In the genomic region with DNA sequence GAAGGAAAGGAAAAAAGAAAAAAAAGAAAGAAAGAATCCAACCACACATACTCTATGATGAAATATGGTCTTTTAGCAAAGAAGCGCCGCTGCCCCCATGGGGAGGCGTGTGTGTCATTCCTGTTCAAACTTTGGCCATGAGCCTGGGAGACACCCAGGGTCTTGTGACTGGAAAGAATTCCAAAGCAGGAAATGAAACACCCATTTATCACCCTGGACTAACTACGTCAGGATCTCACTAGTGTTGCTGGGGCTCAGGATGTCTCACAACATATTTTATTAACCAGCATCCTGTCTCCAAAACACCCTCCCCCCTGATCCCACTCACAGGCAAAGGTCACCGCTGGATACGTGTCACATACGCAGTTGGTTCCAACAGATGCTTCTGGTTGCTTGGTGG, we compare ENCODE assay signal across 10 mouse cellular contexts. TPM values are rescaled to one million over a fixed set of nuclear protein-coding genes. Genes with fewer than 3 reads are reported as not detected.
DNase-seq lines count a peak whose midpoint lies in the region; ATAC-seq and TF ChIP-seq lines count a peak whose summit lies in the region.
"Had no signal": no experiment of that assay in that cellular context is flagged by ENCODE, and none has a peak within 500 bp of the region (broad histone marks: within the 10 kb centered on the region; RNA-seq: fewer than 3 reads in every experiment).

No protein-coding gene starts in this region.

- TF ChIP-seq CTCF in spleen, adult 2 months (IDR thresholded peaks at IDR 0.05; ENCODE audit: extremely low read depth, insufficient read depth, insufficient read length, insufficient replicate concordance) = no peak

- peaks cover 34% of the 10 kb centered on the region; the same call in 1 of the 2 replicates for H3K4me1 ChIP-seq in spleen, adult 2 months (ENCODE audit: control insufficient read depth, insufficient read depth, insufficient read length)
- peaks cover 30% of the 10 kb centered on the region for H3K4me1 ChIP-seq in limb, embryonic 14.5 days (ENCODE audit: control insufficient read depth, insufficient read depth, low read length)

- H3K9me3 ChIP-seq in limb, embryonic 14.5 days (ENCODE audit: control insufficient read depth, low read length) = no peaks in the 10 kb centered on the region

- no peak overlapping the region for H3K9ac ChIP-seq in limb, embryonic 14.5 days (ENCODE audit: low read depth, low read length, severe bottlenecking)
- H3K9ac ChIP-seq: liver, embryonic 14.5 days had no signal

- peak overlapping the region; percentile 93 for H3K27ac ChIP-seq in spleen, adult 2 months (ENCODE audit: insufficient read depth, low read length)
- H3K27ac ChIP-seq in limb, embryonic 14.5 days (replicated peaks; ENCODE audit: low read depth, low read length) = 0 out of 2 replicates have a peak overlapping the region, but pooled peaks have one; percentile 27
- H3K27ac ChIP-seq: liver, embryonic 14.5 days had no signal

- no peak for DNase-seq in spleen, adult 2 months (ENCODE audit: low read depth in 1 of 2, low spot score in 2 of 2)
- DNase-seq in spleen, adult 18-20 months = no peak
- peak; percentile 64 for DNase-seq in heart, postnatal 4 days
- DNase-seq in limb, embryonic 14.5 days (ENCODE audit: low spot score) = peak; percentile 69
- DNase-seq in thymus, adult 18-20 months = no peak
- no peak for DNase-seq in spleen, postnatal 36 days (ENCODE audit: low spot score in 2 of 2)
- DNase-seq: gastrocnemius, postnatal 10 days had no signal

- TF ChIP-seq POLR2A in spleen, adult 2 months (IDR thresholded peaks at IDR 0.05; ENCODE audit: low read depth, low read length) = no peak
- no peak for TF ChIP-seq POLR2A in limb, embryonic 14.5 days (IDR thresholded peaks at IDR 0.05; ENCODE audit: borderline replicate concordance, extremely low read depth, insufficient read depth, insufficient read length)

- H3K36me3 ChIP-seq in spleen, adult 2 months (ENCODE audit: control insufficient read depth, insufficient read depth, low read length) = no peaks in the 10 kb centered on the region
- no peaks in the 10 kb centered on the region for H3K36me3 ChIP-seq in limb, embryonic 14.5 days (ENCODE audit: control insufficient read depth, insufficient read depth, low read length)

- H3K27me3 ChIP-seq in spleen, adult 2 months (ENCODE audit: control insufficient read depth, insufficient read depth, low read length) = no peaks in the 10 kb centered on the region
- H3K27me3 ChIP-seq in limb, embryonic 14.5 days (ENCODE audit: control insufficient read depth, insufficient read depth, low read length) = no peaks in the 10 kb centered on the region

- WGBS in spleen, adult 2 months = 76% methylated on average over 7 of the region's 7 CpGs
- 46% methylated on average over 7 of the region's 7 CpGs for WGBS in limb, embryonic 14.5 days

- peak; percentile 54; the same call in 1 of the 2 replicates for ATAC-seq in limb, embryonic 14.5 days (ENCODE audit: low FRiP score, low read depth)
- ATAC-seq in megakaryocyte, adult 5-6 weeks (ENCODE audit: poor library complexity, severe bottlenecking) = no peak
- ATAC-seq in erythroblast, adult 5-6 weeks (replicated peaks; ENCODE audit: low FRiP score, poor library complexity, severe bottlenecking) = no peak

- H3K4me2 ChIP-seq in limb, embryonic 14.5 days (replicated peaks; ENCODE audit: low read depth, low read length, severe bottlenecking) = no peak overlapping the region

- H3K4me3 ChIP-seq in spleen, adult 2 months (ENCODE audit: extremely low read depth, insufficient read depth, insufficient read length) = no peak overlapping the region
- H3K4me3 ChIP-seq in limb, embryonic 14.5 days (replicated peaks; ENCODE audit: low read length) = no peak overlapping the region

RNA-seq across cellular contexts. Expression of a gene that starts 21.3 kb away (rescaled TPM):
- polyA plus RNA-seq in spleen, adult 2 months (2012; rRNA removed) = 0.13 and 0.32 TPM in 2 replicates
- total RNA-seq in heart, postnatal 4 days (2021) = 1 to 10 TPM; 1.5 to 1.8 TPM
- polyA plus RNA-seq in limb, embryonic 14.5 days (2012; rRNA removed) = 1.2 and 1.6 TPM in 2 replicates
- 0.87 and 1.4 TPM in 2 replicates for polyA plus RNA-seq in limb, embryonic 14.5 days (2014; fragmentation: Nextera tagmentation; extraction: Ambion mirVana)
- total RNA-seq in megakaryocyte, adult 5-6 weeks (2015) = not detected in 2 replicates
- total RNA-seq in megakaryocyte, adult 5-6 weeks (2017) = not detected in 2 replicates
- total RNA-seq in erythroblast, adult 5-6 weeks (2015; ENCODE audit: low replicate concordance) = not detected in 2 replicates
- total RNA-seq in erythroblast, adult 5-6 weeks (2017; ENCODE audit: low replicate concordance) = not detected in 2 replicates

RNA-seq across cellular contexts. Expression of a gene that starts 31.8 kb away (rescaled TPM):
- polyA plus RNA-seq in spleen, adult 2 months (2012; rRNA removed) = 23.0 and 24.5 TPM in 2 replicates
- 10 to 100 TPM; 68.9 to 69.7 TPM for total RNA-seq in heart, postnatal 4 days (2021)
- 71.3 and 79.9 TPM in 2 replicates for polyA plus RNA-seq in limb, embryonic 14.5 days (2012; rRNA removed)
- 132 and 134 TPM in 2 replicates for polyA plus RNA-seq in limb, embryonic 14.5 days (2014; fragmentation: Nextera tagmentation; extraction: Ambion mirVana)
- total RNA-seq in megakaryocyte, adult 5-6 weeks (2015) = 159 and 168 TPM in 2 replicates
- 75.9 and 92.0 TPM in 2 replicates for total RNA-seq in megakaryocyte, adult 5-6 weeks (2017)
- total RNA-seq in erythroblast, adult 5-6 weeks (2015; ENCODE audit: low replicate concordance) = 63.7 and 66.9 TPM in 2 replicates
- total RNA-seq in erythroblast, adult 5-6 weeks (2017; ENCODE audit: low replicate concordance) = 18.0 and 37.7 TPM in 2 replicates

RNA-seq across cellular contexts. Expression of a gene that starts 32.5 kb away (rescaled TPM):
- not detected in 2 replicates for polyA plus RNA-seq in spleen, adult 2 months (2012; rRNA removed)
- total RNA-seq in heart, postnatal 4 days (2021) = not detected
- polyA plus RNA-seq in limb, embryonic 14.5 days (2012; rRNA removed) = 0.05 and 0.08 TPM in 2 replicates
- 0.11 TPM in 2 replicates for polyA plus RNA-seq in limb, embryonic 14.5 days (2014; fragmentation: Nextera tagmentation; extraction: Ambion mirVana)
- 0.18 and 0.32 TPM in 2 replicates for total RNA-seq in megakaryocyte, adult 5-6 weeks (2015)
- not detected in 2 replicates for total RNA-seq in megakaryocyte, adult 5-6 weeks (2017)
- total RNA-seq in erythroblast, adult 5-6 weeks (2015; ENCODE audit: low replicate concordance) = not detected in 2 replicates
- total RNA-seq in erythroblast, adult 5-6 weeks (2017; ENCODE audit: low replicate concordance) = not detected in 2 replicates
- total RNA-seq: gastrocnemius, postnatal 10 days had no signal

RNA-seq across cellular contexts. Expression of a gene that starts 32.5 kb away (rescaled TPM):
- 16.9 and 21.1 TPM in 2 replicates for polyA plus RNA-seq in spleen, adult 2 months (2012; rRNA removed)
- 10 to 100 TPM; 21.6 TPM for total RNA-seq in heart, postnatal 4 days (2021)
- polyA plus RNA-seq in limb, embryonic 14.5 days (2012; rRNA removed) = 14.4 and 16.5 TPM in 2 replicates
- 17.1 and 18.4 TPM in 2 replicates for polyA plus RNA-seq in limb, embryonic 14.5 days (2014; fragmentation: Nextera tagmentation; extraction: Ambion mirVana)
- total RNA-seq in megakaryocyte, adult 5-6 weeks (2015) = 14.8 and 18.9 TPM in 2 replicates
- total RNA-seq in megakaryocyte, adult 5-6 weeks (2017) = 28.4 and 28.9 TPM in 2 replicates
- total RNA-seq in erythroblast, adult 5-6 weeks (2015; ENCODE audit: low replicate concordance) = 4.6 and 19.0 TPM in 2 replicates
- 3.1 and 7.2 TPM in 2 replicates for total RNA-seq in erythroblast, adult 5-6 weeks (2017; ENCODE audit: low replicate concordance)

RNA-seq across cellular contexts. Expression of a gene that starts 50.9 kb away (rescaled TPM):
- not detected in 2 replicates for polyA plus RNA-seq in spleen, adult 2 months (2012; rRNA removed)
- 1 to 10 TPM; 2.2 to 2.3 TPM for total RNA-seq in heart, postnatal 4 days (2021)
- 0.05 TPM in 1 of 2 replicates, not detected in the other for polyA plus RNA-seq in limb, embryonic 14.5 days (2012; rRNA removed)
- polyA plus RNA-seq in limb, embryonic 14.5 days (2014; fragmentation: Nextera tagmentation; extraction: Ambion mirVana) = 0.07 TPM in 1 of 2 replicates, not detected in the other
- total RNA-seq in megakaryocyte, adult 5-6 weeks (2015) = not detected in 2 replicates
- not detected in 2 replicates for total RNA-seq in megakaryocyte, adult 5-6 weeks (2017)
- not detected in 2 replicates for total RNA-seq in erythroblast, adult 5-6 weeks (2015; ENCODE audit: low replicate concordance)
- not detected in 2 replicates for total RNA-seq in erythroblast, adult 5-6 weeks (2017; ENCODE audit: low replicate concordance)
- total RNA-seq: gastrocnemius, postnatal 10 days had no signal
- polyA plus RNA-seq: liver, embryonic 14.5 days had no signal

Comparison
In these comparisons a context has a peak if more than half of its experiments do, and no peak if none do; other contexts are left out.
1. DNase-seq: peak in heart, postnatal 4 days (single experiment) and limb, embryonic 14.5 days (single experiment); none in spleen, adult 2 months (0 of 2), spleen, adult 18-20 months (0 of 2), thymus, adult 18-20 months (0 of 2) and spleen, postnatal 36 days (0 of 2).